Mouse (Mus musculus): Measurements from ENCODE around the gene Tm7sf2.

Tm7sf2 gene

DNA sequence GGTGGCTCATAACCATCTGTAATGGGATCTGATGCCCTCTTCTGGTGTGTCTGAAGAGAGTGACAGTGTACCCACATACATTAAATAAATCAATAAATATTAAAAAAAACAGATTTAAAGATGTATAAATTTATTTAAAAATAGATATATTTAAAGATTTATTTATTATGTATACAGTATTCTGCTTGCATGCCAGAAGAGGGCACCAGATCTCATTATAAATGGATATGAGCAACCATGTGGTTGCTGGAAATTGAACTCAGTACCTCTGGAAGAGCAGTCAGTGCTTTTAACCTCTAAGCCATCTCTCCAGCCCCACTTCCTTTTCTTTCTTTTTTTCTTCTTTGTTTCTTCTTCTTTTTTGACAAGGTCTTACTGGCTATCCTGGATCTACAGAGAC is 28.2 kb downstream of the Tm7sf2 start:
- DNase-seq, result no peak

- no peak for DNase-seq
Observed at GRCm38 (mm10) chr19:6038326-6038725, 29.8 kb downstream of the Tm7sf2 start.

DNA sequence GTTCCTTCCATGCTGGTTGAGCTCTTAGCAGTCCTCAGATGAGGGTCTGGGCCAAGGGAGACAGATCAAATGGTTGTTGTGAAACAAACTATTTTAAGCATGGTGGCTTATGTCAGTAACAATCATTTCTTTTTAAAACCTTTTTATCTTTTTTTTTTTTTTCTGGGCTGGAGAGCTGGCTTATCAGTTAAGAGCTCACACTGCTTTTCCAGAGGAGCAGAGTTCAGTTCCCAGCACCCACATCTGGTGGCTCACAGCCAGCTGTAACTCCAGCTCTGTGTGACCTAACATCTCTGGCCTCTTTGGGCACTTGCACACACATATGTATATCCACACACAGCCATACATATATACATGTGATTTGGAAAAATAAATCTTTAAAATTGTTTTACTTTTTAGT is 30.5 kb downstream of the Tm7sf2 start:
- no peak for DNase-seq

DNA sequence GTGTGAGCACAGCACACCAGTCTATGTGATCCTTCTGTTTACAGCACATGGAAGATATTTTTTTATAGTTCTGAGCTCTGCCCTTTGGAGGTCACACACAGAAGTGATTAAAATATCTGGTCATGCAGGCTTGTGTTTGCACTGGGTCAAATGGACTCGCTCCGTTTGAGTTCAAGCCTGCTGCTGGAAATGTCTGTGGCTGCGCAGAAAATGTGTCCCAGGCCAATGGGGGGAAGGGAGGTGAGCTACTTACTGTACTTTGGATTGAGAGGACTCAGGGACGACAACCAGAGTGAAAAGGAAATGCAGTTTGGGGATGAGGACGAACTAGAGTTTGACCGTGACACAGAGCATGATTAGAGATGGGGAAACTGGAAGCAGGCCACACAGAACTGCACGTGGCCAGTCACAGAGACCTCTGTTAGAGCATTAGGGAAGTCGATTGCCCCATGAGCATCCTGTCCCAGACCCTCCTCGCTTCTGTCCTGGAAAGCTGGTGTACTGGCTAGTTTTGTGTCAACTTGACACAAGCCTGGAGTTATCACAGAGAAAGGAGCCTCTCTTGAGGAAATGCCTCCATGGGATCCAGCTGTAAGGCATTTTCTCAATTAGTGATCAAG is 32.1 kb downstream of the Tm7sf2 start:
- no peak for DNase-seq

DNA sequence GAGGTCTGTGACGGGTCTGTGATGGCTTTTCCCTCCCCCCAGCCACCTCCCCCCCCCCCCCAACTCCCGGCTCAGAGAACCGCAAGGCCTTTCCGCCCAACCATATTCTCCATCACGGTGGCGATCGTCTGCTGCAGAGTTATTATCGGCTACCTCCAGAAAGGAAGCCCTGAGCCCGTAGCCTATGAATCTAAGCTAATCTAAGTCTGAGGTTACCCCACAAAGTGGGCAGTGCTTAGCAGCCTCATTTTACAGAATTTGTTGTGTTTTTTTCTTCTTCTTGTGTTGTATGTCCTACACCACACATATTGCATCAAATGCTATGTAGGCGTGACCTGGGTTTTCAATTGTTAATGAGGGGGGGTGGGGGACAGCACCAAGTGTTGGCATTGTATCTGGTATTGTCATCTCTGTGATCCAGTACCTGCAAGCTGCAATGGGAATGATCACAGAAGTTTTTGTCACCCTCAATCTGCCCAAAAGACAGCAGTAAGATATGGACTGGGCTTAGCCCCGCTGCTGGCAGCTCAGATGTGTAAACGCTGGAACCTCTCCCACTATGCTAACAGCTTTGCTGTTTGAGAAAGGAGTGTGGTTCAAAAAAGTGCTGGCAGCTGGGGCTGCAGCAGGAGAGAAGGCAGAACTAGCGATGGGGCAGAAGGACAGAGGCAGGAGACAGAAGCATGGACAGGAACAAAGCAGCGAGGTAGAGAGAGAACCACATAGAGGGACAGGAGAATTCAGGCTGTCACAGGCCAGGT is 37.5 kb downstream of the Tm7sf2 start:
- DNase-seq, result no peak

- no peak for DNase-seq
Observed at GRCm38 (mm10) chr19:6029426-6029825, 38.7 kb downstream of the Tm7sf2 start.

- no peak for DNase-seq
Observed at GRCm38 (mm10) chr19:6028991-6029390, 39.2 kb downstream of the Tm7sf2 start.

- no peak for DNase-seq
Observed at GRCm38 (mm10) chr19:6023930-6024329, 44.2 kb downstream of the Tm7sf2 start.

- DNase-seq, result no peak
Observed at GRCm38 (mm10) chr19:6023059-6023458, 45.1 kb downstream of the Tm7sf2 start.

DNA sequence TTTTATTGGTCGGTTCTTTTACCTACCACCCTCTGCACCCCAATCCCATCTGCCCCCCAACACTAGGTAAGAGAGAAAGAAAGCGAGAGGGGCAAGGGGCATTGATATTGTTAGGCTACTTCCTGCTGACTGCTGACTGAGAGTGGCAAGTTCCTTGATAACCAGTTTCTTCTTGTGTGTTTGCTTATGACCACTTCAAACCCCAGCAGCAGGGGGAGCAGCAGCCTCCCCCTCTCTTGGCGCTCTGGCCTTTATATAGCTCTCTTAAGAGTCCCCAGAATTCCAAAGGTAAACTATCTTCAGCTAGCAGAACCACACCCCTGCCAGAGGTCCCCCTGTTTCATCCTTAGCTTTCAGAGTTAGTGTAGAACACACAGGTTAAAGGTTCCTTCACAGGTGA is 47.9 kb downstream of the Tm7sf2 start:
- DNase-seq, result no peak

DNA sequence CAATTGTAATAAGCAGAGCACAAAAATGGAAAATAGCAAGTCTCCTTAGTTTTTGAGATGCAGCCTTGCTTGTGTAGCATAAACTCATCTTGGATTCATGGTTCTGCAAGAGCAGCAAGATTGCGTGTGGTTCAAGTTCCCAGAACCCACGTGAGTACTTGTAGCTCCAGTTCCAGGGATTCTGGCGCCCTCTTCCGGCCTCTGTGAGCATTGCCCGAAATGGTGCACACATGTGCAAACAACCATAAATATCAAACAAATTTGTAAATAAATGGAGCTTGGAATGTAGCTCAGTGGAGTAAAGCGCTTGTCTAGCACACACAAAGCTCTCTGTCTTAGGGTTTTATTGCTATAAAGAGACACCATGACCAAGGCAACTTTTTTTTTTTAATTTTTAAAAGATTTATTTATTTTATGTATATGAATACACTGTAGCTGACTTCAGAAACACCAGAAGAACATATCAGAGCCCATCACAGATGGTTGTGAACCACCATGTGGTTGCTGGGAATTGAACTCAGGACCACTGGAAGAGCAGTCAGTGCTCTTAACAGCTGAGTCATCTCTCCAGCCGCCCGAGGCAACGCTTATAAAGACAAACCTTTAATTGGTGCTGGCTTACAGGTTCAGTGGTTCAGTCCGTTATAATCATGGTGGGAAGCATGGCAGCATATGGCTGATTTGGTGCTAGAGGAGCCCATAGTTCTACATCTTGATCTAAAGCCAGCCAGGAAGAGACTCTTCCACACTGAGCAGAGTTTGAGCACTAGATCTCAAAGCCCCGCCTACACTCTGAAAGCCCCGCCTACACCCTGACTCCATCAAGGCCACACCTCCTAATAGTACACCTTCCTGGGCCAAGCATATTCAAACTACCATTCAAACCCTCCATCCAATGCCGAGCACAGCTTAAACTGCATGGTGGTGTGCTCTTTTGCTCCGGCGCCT is 49.8 kb downstream of the Tm7sf2 start:
- DNase-seq, result peak; percentile 84

DNA sequence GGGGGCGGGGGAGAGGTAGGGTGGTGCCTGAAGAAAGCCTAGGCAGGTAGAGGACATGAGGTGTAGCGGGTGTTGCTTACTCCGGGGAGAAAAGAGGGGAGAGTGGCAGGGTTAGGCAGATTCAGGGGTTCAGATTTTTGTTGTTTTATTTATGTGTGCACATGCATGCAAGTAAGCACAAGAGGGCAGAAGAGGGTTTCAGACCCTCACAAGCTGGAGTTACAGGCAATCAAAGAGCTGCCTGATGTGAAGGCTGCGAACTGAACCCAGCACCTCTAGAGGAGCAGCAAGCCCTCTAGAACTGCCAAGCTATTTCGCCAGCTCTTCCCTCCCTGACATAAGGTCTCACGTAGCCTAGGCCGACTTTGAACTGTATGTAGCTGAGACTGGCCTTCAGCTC is 51.6 kb downstream of the Tm7sf2 start:
- DNase-seq, result no peak

DNA sequence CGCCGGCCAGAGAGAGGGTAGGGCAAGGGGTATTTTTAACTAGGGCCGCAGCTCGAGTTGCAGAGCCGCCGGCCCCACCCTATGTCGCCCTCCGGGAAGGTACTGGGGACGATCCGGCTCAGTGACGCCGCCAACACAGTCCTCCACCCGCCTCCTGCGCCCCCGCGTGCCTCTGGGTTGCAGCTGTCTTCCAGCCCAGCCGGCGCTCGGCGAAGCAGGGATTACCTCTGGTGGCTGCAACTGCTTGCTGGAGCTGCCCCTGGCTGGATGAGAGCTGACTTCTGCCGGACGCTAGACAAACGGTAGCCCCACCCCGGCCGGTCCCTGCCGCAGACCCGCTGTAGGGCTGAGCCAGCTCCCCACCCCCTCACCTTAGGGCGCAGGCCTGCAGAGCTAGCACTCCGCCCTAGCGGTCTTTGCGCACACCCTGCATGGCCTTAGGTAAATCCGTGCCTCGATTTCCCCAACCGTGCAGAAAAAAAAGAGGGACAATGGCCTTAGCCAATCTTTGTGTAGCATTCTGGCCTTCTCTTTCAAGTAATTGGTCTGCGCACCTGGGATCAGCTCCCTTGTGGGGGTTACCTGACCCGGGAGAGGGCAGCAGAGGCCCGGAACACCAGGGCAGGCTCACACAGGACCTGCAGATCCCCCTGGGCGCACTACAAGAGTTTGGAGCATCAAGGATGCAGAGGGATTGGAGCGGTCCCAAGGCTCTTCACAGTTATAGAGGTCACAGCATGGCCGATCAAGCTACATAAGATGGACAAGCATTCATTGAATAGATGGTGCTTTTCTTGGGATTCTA is 52.5 kb downstream of the Tm7sf2 start, which contains the start of gene Capn1:
Capn1 (minus strand) TSS at position 387 of the 805 bp plus-strand sequence.
- peak; percentile 80 for DNase-seq

DNA sequence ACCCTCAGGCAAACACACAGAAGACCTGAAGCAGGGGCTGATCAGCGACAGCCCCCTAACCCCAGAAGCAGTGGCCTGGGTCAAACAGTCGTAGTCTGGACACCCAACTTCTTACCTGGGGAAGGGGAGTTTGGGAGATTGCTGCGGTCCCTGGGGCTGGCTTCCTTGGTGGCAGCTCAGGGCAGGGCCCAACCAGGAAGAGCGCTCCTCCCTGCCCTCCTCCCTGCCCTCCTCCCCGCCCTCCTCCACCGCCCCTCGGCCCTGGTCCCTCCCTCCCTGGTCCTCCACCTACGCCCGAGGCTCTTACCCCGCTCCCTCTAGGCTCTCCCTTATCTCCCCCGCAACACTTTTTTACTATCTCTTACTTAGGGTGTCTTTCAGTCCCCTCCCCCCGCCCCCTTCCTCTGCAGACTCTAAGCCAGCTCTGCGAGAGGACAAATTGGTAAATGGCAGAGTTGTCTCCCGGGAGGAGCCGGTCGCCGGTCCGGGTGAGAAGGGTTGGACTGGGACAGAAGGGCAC is 53.1 kb downstream of the Tm7sf2 start:
- DNase-seq, result peak; percentile 4

GRCm38 (mm10) chr19:6013691-6014090 is 54.5 kb downstream of the Tm7sf2 start:
- DNase-seq, result no peak
